Mouse (Mus musculus): Measurements from ENCODE around the gene Wfdc3. TPM values are rescaled to one million over a fixed set of nuclear protein-coding genes. Genes with fewer than 3 reads are reported as not detected.

Wfdc3 gene
- polyA plus RNA-seq, 1 experiment from 2014 or later = 1.6 TPM

DNA sequence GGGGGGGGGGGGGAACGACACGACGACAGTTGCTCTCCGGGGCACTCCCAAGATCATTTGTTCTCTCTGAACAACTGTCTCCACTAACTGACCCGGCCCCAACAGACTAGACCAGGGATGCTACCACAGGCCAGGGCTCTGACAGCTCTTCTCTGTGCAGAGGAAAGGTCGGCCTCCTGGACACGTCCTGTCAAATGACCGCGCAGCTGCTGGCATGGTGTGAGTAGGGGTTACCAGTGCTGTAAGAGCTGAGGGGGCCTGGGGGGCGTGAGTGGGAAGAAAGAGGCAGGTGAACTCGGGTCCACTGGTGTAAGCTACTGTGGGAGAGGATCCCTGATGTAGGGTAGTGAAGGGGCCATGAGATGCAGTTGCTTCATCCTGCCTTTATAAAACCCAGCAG, 12.1 kb upstream of the Wfdc3 start:
- peaks cover 91% of the 10 kb centered on the region for H3K36me3 ChIP-seq
- no peak for ATAC-seq (ENCODE audit: low FRiP score, low read depth)

DNA sequence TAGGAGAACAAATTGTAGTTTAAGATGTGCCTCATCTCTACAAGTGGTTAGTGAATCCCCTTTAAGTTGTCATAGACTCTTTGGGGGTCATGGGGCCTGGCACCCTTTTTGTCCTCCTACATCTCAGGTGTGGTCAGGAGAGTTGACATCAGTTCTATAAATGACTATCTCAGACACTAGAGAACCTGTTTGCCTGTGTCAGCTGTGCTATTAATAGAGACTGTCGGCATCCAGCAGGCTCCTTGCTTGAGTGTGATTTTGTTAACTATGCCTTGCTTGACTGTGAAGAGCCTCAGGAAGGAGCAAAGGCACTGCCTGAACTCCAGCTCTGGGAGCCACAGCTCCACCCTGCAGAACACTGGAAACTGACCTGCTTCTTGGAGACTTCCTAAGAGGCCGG, 9.1 kb upstream of the Wfdc3 start:
- H3K4me3 ChIP-seq = no peak overlapping the region
- H3K36me3 ChIP-seq = peaks cover 76% of the 10 kb centered on the region
- H3K9ac ChIP-seq = no peak overlapping the region
- no peaks in the 10 kb centered on the region for H3K27me3 ChIP-seq
- no peak overlapping the region for H3K27ac ChIP-seq (replicated peaks)
- no peaks in the 10 kb centered on the region for H3K9me3 ChIP-seq
- WGBS = 84% methylated on average over 2 of the region's 2 CpGs
- H3K4me1 ChIP-seq (replicated peaks) = no peaks in the 10 kb centered on the region
- ATAC-seq (ENCODE audit: low FRiP score, low read depth) = no peak
- H3K4me2 ChIP-seq = no peak overlapping the region

More for the DNA sequence above, 12.1 kb upstream of the Wfdc3 start:
- Histone ChIP-seq H3K27ac (replicated peaks) (no peak overlapping the region), H3K9ac (no peak overlapping the region), H3K4me3 (no peak overlapping the region), H3K4me1 (replicated peaks) (no peaks in the 10 kb centered on the region), H3K4me2 (no peak overlapping the region), H3K9me3 (no peaks in the 10 kb centered on the region), H3K27me3 (no peaks in the 10 kb centered on the region)
- WGBS = 93% methylated on average over 11 of the region's 11 CpGs

DNA sequence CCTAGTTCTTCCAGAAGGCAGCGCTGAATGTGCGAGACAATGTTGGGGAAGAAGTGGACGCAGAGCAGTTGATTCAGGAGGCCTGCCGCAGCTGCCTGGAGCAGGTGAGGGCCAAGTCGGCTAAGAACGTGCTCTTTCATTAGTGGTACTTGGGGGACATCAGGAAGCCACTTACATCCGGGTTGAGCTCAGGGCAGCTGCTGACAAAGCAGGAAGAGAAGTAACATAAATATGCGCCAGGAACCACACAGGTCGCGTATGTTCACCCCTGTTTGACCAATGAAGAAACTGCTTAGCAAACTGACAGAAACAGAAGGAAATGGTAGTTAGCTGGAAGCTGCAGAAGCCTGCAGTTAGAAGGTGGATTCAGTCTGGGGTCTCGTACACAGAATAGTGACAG, 8.4 kb upstream of the Wfdc3 start:
- H3K4me2 ChIP-seq = no peak overlapping the region
- peaks cover 69% of the 10 kb centered on the region for H3K36me3 ChIP-seq
- no peaks in the 10 kb centered on the region for H3K9me3 ChIP-seq
- H3K27ac ChIP-seq (replicated peaks) = no peak overlapping the region
- H3K27me3 ChIP-seq = no peaks in the 10 kb centered on the region
- no peak for ATAC-seq (ENCODE audit: low FRiP score, low read depth)
- no peaks in the 10 kb centered on the region; the same call in 1 of the 2 replicates for H3K4me1 ChIP-seq (replicated peaks)
- H3K4me3 ChIP-seq = no peak overlapping the region
- 86% methylated on average over 11 of the region's 11 CpGs for WGBS
- H3K9ac ChIP-seq = no peak overlapping the region

DNA sequence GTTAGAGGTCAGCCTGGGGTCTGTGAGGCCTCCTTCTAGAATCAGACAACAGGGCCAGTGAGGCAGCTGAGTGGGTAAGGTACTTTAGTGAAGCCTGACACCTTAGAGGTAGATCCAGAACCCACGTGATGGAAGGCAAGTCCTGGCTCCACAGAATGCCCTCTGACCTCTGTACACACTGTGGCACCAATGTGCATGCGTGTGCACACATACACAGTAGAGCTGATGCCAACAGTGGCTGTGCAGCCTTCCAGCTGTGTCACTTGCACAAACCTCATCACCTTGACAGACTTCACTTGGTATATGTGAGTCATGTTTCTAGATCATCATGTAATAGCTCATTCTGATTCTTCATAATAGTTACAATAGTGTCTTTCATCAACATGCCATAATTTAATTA, 6.7 kb upstream of the Wfdc3 start:
- Histone ChIP-seq H3K27me3 (no peaks in the 10 kb centered on the region), H3K9me3 (no peaks in the 10 kb centered on the region), H3K27ac (replicated peaks) (no peak overlapping the region), H3K36me3 (peaks cover 62% of the 10 kb centered on the region), H3K4me2 (no peak overlapping the region), H3K4me3 (no peak overlapping the region), H3K4me1 (replicated peaks) (peaks cover 6% of the 10 kb centered on the region), H3K9ac (no peak overlapping the region)
- no peak for ATAC-seq (ENCODE audit: low FRiP score, low read depth)
- 93% methylated on average over 2 of the region's 2 CpGs for WGBS

DNA sequence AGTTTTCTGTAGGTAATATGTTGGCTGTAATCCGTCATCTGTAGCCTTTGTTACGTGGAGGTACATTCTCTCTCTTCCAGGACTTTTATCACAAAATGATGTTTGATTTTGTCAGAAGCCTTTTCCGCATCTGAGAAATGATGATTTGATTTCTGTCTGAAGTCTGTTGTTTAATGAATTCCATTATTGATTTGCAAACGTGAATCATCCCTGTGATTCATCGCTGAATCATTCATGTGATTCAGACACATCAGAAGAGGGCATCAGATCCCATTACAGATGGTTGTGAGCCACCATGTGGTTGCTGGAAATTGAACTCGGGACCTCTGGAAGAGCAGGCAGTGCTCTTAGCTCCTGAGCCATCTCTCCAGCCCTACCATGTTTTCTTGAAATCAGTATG, 3.3 kb upstream of the Wfdc3 start:
- Histone ChIP-seq H3K27me3 (no peaks in the 10 kb centered on the region), H3K9ac (no peak overlapping the region), H3K4me2 (no peak overlapping the region), H3K9me3 (no peaks in the 10 kb centered on the region), H3K36me3 (peaks cover 33% of the 10 kb centered on the region), H3K4me3 (no peak overlapping the region), H3K4me1 (replicated peaks) (peaks cover 26% of the 10 kb centered on the region), H3K27ac (replicated peaks) (no peak overlapping the region)
- ATAC-seq (ENCODE audit: low FRiP score, low read depth) = no peak
- 93% methylated on average over 6 of the region's 6 CpGs for WGBS

DNA sequence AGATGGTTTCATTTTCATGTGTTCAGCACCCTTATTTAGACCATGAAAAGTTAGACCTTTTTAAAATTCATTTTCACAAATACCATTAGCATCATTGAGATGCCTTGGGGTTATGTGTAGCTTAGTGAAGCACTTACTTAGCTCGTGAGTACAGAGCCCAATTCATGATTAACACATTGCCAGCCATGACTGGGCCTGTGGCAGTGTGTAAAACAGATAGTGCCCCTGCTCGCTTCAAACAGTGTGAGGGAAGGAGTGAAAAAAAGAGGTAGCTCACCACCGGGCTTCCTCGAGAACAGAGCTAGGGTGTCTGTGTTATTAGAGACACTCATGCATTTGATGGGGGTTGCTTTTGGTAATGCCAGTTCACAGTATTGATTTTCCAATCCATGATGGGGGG, 2.5 kb upstream of the Wfdc3 start:
- Histone ChIP-seq H3K4me3 (no peak overlapping the region), H3K36me3 (peaks cover 27% of the 10 kb centered on the region), H3K4me2 (no peak overlapping the region), H3K4me1 (replicated peaks) (peaks cover 26% of the 10 kb centered on the region), H3K9ac (no peak overlapping the region), H3K27me3 (no peaks in the 10 kb centered on the region), H3K27ac (replicated peaks) (no peak overlapping the region), H3K9me3 (no peaks in the 10 kb centered on the region)
- 90% methylated on average over 4 of the region's 4 CpGs for WGBS
- ATAC-seq (ENCODE audit: low FRiP score, low read depth) = no peak

DNA sequence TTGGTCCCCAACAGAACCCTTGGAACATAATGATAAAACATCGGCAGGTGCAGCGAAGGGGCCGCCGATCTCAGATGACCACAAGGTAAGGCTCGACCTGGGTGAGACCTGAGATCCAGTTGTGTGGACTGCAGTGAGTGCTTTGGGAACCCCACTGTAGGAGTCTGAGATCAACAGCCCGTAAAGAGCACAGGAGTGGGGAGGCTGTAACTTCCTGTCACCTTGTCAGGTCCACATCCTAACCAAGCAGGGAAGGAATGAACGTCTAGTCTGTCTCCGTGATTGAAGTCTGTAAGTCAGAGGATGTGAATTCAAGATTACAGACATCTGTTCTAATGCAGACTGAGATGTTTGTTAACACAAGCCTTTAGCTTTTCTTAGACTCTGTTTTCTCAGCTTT, 962 bp upstream of the Wfdc3 start:
- ATAC-seq (ENCODE audit: low FRiP score, low read depth) = no peak
- Histone ChIP-seq H3K4me3 (peak overlapping the region; percentile 99), H3K9ac (peak overlapping the region; percentile 97), H3K4me1 (replicated peaks) (peaks cover 26% of the 10 kb centered on the region), H3K4me2 (peak overlapping the region; percentile 88), H3K27ac (replicated peaks) (no peak overlapping the region), H3K36me3 (peaks cover 19% of the 10 kb centered on the region), H3K9me3 (no peaks in the 10 kb centered on the region), H3K27me3 (no peaks in the 10 kb centered on the region)
- 62% methylated on average over 8 of the region's 8 CpGs for WGBS

DNA sequence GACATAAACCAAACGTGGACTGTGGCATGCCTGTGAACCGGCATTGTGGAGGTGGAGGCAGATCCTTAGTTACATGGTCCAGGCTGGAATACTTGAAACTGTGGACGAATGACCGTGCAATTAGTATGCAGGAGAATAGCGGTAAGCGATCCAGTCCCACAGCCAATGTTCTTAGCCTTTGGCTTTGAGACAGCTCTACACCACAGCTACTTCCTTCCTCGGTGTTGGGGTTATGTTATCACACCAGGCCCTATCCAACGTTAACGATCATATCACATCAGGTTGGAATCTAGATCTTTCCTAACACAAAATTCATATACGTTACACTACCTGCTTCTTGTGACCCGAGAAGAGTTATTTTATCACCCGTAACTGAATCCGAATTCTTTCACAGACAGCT, 744 bp downstream of the Wfdc3 start:
- peaks cover 26% of the 10 kb centered on the region for H3K4me1 ChIP-seq (replicated peaks)
- peak overlapping the region; percentile 97; the same call in 1 of the 2 replicates for H3K9ac ChIP-seq
- no peaks in the 10 kb centered on the region for H3K9me3 ChIP-seq
- no peak for ATAC-seq (ENCODE audit: low FRiP score, low read depth)
- peak overlapping the region; percentile 88 for H3K4me2 ChIP-seq
- no peaks in the 10 kb centered on the region for H3K27me3 ChIP-seq
- H3K27ac ChIP-seq (replicated peaks) = no peak overlapping the region
- peak overlapping the region; percentile 99 for H3K4me3 ChIP-seq
- H3K36me3 ChIP-seq = peaks cover 11% of the 10 kb centered on the region
- 72% methylated on average over 13 of the region's 13 CpGs for WGBS

DNA sequence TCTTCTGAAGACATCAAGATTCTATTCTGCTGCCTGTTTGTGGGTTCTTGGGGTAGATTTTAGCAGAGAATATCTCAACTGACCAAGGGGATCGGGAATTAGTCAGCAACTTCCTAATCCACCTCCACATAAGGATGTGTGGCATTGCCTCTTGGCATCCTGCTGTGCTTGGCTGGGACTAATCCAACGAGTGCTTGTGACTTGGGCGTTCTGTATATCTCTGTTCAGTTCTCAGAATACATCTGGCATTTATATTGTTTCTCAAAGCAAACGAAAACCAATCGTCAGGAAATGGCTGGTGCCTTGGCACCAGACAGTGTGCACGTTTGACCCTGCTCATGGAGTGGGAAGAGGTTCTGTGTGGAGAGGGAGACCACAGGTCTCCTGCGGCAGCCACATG, 5.9 kb downstream of the Wfdc3 start:
- Histone ChIP-seq H3K27ac (replicated peaks) (no peak overlapping the region), H3K4me3 (no peak overlapping the region), H3K4me2 (no peak overlapping the region), H3K9me3 (no peaks in the 10 kb centered on the region), H3K27me3 (no peaks in the 10 kb centered on the region), H3K9ac (no peak overlapping the region), H3K36me3 (no peaks in the 10 kb centered on the region), H3K4me1 (replicated peaks) (peaks cover 2% of the 10 kb centered on the region)
- ATAC-seq (ENCODE audit: low FRiP score, low read depth) = no peak
- WGBS = 70% methylated on average over 7 of the region's 7 CpGs

DNA sequence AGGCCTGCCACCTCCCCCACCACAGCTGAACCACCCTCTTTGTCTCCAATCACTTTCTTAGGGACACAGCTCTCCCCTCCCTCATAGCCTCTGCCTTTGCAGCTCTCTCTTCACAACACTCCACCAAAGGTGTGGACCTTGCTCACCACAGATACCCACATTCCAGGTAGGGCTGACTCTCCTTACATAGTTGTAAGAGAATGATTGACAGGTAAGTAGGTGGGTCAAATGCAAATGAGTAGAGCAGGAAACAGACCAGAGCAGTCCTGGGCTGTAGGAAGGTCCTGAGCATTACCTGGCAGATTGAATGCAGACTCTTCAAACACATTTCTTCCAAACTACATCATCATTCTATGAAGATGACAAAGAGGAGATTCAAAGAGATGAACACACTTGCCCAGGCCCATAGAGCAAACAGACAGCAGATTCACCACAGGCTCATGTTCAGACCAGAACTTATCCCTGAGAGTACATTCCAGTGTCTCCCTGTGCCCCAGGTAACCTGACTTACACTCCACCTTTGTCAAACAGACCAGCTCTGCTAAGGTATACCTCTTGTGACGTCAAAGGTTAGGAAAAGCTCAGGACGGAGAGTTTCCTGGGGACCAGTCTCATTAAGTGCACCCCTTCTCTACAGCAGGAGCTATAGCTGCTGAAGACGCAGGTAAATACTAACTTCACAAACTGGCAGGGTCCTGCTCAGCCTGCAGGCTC, 8.2 kb downstream of the Wfdc3 start:
- 75% methylated on average over 3 of the region's 3 CpGs for WGBS
- H3K27ac ChIP-seq (replicated peaks) = no peak overlapping the region
- H3K9me3 ChIP-seq = no peaks in the 10 kb centered on the region
- H3K4me1 ChIP-seq (replicated peaks) = no peaks in the 10 kb centered on the region
- H3K36me3 ChIP-seq = no peaks in the 10 kb centered on the region
- no peak overlapping the region for H3K4me2 ChIP-seq
- no peak for ATAC-seq (ENCODE audit: low FRiP score, low read depth)
- H3K9ac ChIP-seq = no peak overlapping the region
- H3K27me3 ChIP-seq = no peaks in the 10 kb centered on the region
- no peak overlapping the region for H3K4me3 ChIP-seq

DNA sequence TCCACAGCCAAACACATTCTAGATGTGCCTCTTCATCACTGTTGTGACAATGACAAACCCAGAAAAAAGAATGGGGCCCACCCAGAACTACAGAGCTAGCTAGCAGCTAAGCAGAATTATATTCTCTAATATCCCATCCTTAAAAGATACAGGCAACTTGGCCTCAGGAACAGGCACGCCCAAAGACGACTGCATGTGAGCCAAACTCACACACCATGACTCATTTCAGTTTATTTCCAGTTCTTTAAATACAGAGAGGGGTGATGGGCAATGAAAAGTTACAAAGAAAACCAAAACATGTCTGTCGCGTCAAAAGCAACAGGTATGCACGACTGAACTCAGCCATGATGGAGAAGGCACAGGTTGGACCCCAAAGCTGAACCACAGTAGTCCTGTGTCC, 10.3 kb downstream of the Wfdc3 start:
- H3K4me2 ChIP-seq = no peak overlapping the region
- 89% methylated on average over 5 of the region's 5 CpGs for WGBS
- H3K9me3 ChIP-seq = no peaks in the 10 kb centered on the region
- H3K9ac ChIP-seq = no peak overlapping the region
- no peak for ATAC-seq (ENCODE audit: low FRiP score, low read depth)
- no peak overlapping the region for H3K4me3 ChIP-seq
- no peaks in the 10 kb centered on the region for H3K4me1 ChIP-seq (replicated peaks)
- H3K36me3 ChIP-seq = no peaks in the 10 kb centered on the region
- no peaks in the 10 kb centered on the region for H3K27me3 ChIP-seq
- no peak overlapping the region for H3K27ac ChIP-seq (replicated peaks)

DNA sequence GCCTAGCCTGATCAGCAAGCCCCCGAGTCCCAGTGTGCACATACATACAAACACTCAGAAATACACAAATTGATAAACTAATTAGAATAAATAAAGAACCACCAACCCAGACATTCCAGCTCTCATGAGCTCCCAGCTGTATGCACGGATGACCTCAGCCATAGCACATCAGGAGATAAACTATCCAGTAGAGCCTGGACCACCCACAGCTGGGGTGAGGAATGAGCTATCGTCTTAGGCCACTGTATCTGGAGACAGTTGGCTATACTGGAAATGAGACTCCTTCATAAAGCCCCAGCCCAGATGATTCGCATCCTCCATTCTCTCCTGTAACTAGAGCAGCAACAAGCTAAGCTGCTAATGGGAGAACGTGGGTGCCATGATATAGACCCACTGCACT, 10.9 kb downstream of the Wfdc3 start:
- Histone ChIP-seq H3K27ac (replicated peaks) (no peak overlapping the region), H3K4me3 (no peak overlapping the region), H3K4me1 (replicated peaks) (no peaks in the 10 kb centered on the region), H3K27me3 (no peaks in the 10 kb centered on the region), H3K36me3 (no peaks in the 10 kb centered on the region), H3K9ac (no peak overlapping the region), H3K4me2 (no peak overlapping the region), H3K9me3 (no peaks in the 10 kb centered on the region)
- ATAC-seq (ENCODE audit: low FRiP score, low read depth) = no peak
- 87% methylated on average over 5 of the region's 5 CpGs for WGBS

DNA sequence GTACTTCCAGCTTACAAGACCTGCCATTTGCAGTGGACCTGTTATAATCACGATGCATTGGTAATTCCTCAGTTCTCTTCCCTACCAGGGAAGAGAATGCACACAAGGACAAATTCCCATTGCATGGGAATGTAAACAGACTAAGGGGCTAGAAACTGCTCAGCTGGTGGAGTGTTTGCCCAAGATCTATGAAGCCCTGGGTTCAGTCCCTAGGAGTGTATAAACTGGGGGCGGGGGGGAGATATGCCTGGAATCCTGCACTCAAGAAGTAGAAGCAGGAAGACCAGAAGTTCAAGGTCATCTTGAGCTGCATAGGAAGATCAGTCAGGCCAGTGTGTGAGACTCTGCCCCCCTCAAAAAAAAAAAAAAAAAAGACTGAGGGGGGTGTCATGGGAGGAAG, 12.5 kb downstream of the Wfdc3 start:
- Histone ChIP-seq H3K27ac (replicated peaks) (no peak overlapping the region), H3K9me3 (no peaks in the 10 kb centered on the region), H3K4me2 (no peak overlapping the region), H3K4me3 (no peak overlapping the region), H3K36me3 (no peaks in the 10 kb centered on the region), H3K27me3 (no peaks in the 10 kb centered on the region), H3K4me1 (replicated peaks) (no peaks in the 10 kb centered on the region), H3K9ac (no peak overlapping the region)
- no peak for ATAC-seq (ENCODE audit: low FRiP score, low read depth)
- 93% methylated on average over 2 of the region's 2 CpGs for WGBS

All from hindbrain, embryonic 15.5 days (tissue).